Mouse (Mus musculus) stomach, postnatal 0 days (tissue): ENCODE data around the gene Gm21973.

Experiments used
- CTCF ChIP-seq: IDR thresholded peaks from 2 replicates; pipeline ENCODE4 v1.5.1; 2016; ENCODE audit warnings: antibody characterized with exemption, low read depth, mild to moderate bottlenecking, moderate library complexity
- EP300 ChIP-seq: optimal IDR thresholded peaks from 2 replicates; pipeline ENCODE3; 2016; ENCODE audit warnings: antibody characterized with exemption

GRCm38 (mm10) chr15:10421138-10421784 is 96.1 kb downstream of the Gm21973 start:
- TF ChIP-seq CTCF, result no peak
- no peak for TF ChIP-seq EP300
